Mouse (Mus musculus): ENCODE measurements around the gene Susd3. TPM values are rescaled to one million over a fixed set of nuclear protein-coding genes. Genes with fewer than 3 reads are reported as not detected.
A peak's percentile ranks its signal among the peaks of the same experiment; 100 is the strongest.

Susd3 gene
- polyA plus RNA-seq, 1 experiment: 139 TPM

DNA sequence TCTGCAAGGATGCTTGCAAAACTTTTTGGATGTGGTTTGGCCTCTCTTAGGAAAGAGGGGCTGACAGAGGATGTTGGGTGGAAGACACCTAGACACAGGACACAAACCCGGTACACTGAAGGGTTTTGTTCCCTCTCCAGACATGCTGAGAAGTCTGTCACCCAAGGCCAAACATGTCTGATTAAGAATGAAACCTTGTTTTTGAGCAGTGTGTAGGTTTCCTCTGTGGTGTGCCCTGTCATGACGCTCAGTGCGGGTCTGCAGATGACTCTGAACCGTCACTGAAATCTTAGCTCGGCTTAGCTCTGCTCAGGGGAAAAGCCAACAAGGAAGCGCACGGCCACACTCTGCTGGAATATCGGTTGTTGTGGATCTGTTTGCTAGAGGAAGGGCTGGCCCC, 22.0 kb upstream of the Susd3 start:
- H3K4me3 ChIP-seq (ENCODE audit: insufficient read depth, low read length): no peak overlapping the region
- TF ChIP-seq CTCF (IDR thresholded peaks at IDR 0.05; ENCODE audit: low read depth, low read length) (no peak), POLR2A (IDR thresholded peaks at IDR 0.05; ENCODE audit: borderline replicate concordance, low read depth, low read length) (no peak)
- H3K27ac ChIP-seq (ENCODE audit: insufficient read depth, low read depth, low read length): no peak overlapping the region
- H3K4me1 ChIP-seq (ENCODE audit: control insufficient read depth, insufficient read depth, low read length): peaks cover 53% of the 10 kb centered on the region

DNA sequence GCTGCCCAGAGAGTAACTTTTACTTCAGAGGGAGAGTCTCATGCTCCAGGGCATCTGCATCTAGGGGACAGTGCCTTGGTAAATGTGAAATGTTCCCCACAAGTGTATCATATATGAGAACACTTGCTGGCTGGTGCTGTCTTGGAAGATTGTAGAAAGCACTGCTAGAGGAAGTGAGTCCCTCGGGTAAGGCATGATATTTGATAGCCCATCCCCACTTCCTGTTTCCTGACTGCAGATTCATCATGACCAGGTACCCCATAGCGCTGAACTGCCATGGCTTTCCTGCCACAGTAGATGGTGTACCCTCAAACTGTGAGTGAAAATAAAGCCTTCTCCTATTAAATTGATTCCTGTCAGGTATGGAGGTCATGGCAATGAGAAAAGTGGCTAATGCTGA, 19.1 kb upstream of the Susd3 start:
- Histone ChIP-seq H3K4me3 (ENCODE audit: insufficient read depth, low read length) (no peak overlapping the region), H3K27ac (ENCODE audit: insufficient read depth, low read depth, low read length) (no peak overlapping the region), H3K4me1 (ENCODE audit: control insufficient read depth, insufficient read depth, low read length) (peaks cover 36% of the 10 kb centered on the region)
- TF ChIP-seq POLR2A (IDR thresholded peaks at IDR 0.05; ENCODE audit: borderline replicate concordance, low read depth, low read length): no peak
- TF ChIP-seq CTCF (IDR thresholded peaks at IDR 0.05; ENCODE audit: low read depth, low read length): no peak

DNA sequence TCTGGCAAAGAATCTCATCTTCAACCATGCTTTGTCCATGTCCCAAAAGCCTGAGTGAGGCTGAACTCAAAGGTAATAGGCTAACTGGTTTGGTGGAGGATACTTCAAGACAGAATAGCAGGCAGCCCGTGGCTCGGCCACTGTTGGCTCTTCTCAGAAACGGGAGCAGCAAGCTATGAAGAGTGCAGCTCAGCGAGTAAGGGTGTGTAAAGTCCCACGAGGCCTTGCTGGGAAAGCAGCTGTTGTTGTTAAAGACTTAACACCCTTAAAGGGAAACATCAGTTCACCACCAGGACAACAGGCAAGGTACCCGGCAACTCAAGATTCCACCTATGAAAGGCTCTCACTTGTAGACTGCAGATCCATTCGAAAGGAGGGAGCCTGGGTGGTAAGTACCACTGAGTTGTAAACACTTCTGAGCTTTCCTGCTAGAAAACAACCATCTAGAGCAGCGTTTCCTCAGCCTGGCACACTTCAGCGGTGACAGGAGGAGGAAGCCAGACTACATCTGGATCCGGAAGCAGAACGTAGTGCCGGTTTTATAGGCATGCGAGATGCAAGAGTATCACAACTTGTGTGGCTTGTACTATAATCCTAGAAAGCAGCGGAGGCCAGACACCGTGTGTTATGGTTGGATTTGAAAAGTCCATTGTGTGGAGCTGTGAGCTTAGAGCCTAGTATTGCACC, 11.7 kb upstream of the Susd3 start:
- H3K4me1 ChIP-seq (ENCODE audit: control insufficient read depth, insufficient read depth, low read length): peaks cover 16% of the 10 kb centered on the region
- H3K4me3 ChIP-seq (ENCODE audit: insufficient read depth, low read length): no peak overlapping the region
- TF ChIP-seq CTCF (IDR thresholded peaks at IDR 0.05; ENCODE audit: low read depth, low read length): no peak
- TF ChIP-seq POLR2A (IDR thresholded peaks at IDR 0.05; ENCODE audit: borderline replicate concordance, low read depth, low read length): no peak
- no peak overlapping the region for H3K27ac ChIP-seq (ENCODE audit: insufficient read depth, low read depth, low read length)

DNA sequence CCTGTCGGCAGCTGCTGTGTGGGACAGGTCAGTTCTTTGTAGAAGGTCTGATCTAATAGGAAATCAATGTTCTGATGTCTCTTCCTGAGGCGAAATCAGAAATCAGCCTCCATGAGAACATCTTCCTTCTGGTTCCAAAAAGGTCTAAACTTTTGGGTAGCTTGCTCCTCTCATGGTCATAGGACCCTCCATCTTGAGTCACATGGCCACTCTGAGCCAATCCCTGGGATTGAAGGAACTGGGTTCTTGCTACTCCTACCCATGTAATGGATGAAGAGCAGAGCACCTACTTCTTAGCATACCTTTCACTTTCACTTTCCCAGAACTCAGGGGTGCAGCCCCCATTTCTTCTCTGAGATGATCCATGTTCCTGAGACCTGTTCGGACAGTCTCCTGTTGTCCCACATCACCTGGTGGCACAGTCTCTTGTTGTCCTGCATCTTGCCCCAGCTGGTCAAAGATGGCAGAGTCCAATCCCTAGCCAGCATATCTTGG, 9.4 kb upstream of the Susd3 start:
- Histone ChIP-seq H3K4me1 (ENCODE audit: control insufficient read depth, insufficient read depth, low read length) (peaks cover 20% of the 10 kb centered on the region), H3K4me3 (ENCODE audit: insufficient read depth, low read length) (no peak overlapping the region), H3K27ac (ENCODE audit: insufficient read depth, low read depth, low read length) (no peak overlapping the region)
- TF ChIP-seq POLR2A (IDR thresholded peaks at IDR 0.05; ENCODE audit: borderline replicate concordance, low read depth, low read length) (no peak), CTCF (IDR thresholded peaks at IDR 0.05; ENCODE audit: low read depth, low read length) (no peak)

DNA sequence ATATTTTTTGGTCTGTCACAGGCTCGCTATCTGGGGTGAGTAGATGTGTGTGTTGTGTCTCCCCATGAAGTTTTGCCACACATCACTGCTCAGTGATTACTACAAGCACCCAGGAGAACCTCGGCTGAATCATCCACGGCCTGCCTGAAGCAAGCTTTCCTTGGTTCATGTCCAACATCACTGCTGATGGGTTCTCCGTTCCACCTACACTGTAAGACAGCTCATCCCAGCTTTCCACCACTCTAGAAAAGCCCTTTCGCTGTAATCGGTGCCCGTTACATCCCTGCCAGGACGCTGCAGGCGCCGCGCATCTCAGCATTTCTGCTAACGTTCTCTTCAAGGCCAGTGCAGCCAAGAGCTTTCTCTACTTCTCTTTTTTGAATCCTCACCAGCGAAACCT, 4.2 kb upstream of the Susd3 start:
- Histone ChIP-seq H3K4me1 (ENCODE audit: control insufficient read depth, insufficient read depth, low read length) (peaks cover 60% of the 10 kb centered on the region), H3K27ac (ENCODE audit: insufficient read depth, low read depth, low read length) (peak overlapping the region; percentile 96), H3K4me3 (ENCODE audit: insufficient read depth, low read length) (peak overlapping the region; percentile 18)
- no peak for TF ChIP-seq CTCF (IDR thresholded peaks at IDR 0.05; ENCODE audit: low read depth, low read length)
- TF ChIP-seq POLR2A (IDR thresholded peaks at IDR 0.05; ENCODE audit: borderline replicate concordance, low read depth, low read length): no peak

DNA sequence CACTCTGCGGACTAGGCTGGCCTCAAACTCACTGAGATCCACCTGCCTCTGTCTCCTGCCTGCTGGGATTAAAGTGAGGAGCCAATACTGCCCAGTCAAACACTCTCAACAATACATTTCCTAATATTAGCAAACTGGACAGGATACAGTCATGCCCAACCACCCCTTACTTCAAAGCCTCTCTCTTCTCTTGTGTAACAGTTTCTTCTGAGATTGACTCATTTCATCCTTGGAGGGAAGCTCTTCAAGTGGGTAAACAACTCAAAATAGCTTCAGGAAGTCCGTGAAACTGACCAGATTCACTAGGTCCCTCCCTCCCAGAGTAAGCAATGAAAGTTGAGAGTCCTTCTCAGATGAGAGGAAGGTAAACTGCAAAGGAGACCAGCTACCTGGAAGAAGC, 3.6 kb upstream of the Susd3 start:
- H3K4me3 ChIP-seq (ENCODE audit: insufficient read depth, low read length): 0 out of 2 replicates have a peak overlapping the region, but pooled peaks have one; percentile 18
- TF ChIP-seq CTCF (IDR thresholded peaks at IDR 0.05; ENCODE audit: low read depth, low read length): no peak
- no peak for TF ChIP-seq POLR2A (IDR thresholded peaks at IDR 0.05; ENCODE audit: borderline replicate concordance, low read depth, low read length)
- peaks cover 59% of the 10 kb centered on the region for H3K4me1 ChIP-seq (ENCODE audit: control insufficient read depth, insufficient read depth, low read length)
- H3K27ac ChIP-seq (ENCODE audit: insufficient read depth, low read depth, low read length): peak overlapping the region; percentile 99

DNA sequence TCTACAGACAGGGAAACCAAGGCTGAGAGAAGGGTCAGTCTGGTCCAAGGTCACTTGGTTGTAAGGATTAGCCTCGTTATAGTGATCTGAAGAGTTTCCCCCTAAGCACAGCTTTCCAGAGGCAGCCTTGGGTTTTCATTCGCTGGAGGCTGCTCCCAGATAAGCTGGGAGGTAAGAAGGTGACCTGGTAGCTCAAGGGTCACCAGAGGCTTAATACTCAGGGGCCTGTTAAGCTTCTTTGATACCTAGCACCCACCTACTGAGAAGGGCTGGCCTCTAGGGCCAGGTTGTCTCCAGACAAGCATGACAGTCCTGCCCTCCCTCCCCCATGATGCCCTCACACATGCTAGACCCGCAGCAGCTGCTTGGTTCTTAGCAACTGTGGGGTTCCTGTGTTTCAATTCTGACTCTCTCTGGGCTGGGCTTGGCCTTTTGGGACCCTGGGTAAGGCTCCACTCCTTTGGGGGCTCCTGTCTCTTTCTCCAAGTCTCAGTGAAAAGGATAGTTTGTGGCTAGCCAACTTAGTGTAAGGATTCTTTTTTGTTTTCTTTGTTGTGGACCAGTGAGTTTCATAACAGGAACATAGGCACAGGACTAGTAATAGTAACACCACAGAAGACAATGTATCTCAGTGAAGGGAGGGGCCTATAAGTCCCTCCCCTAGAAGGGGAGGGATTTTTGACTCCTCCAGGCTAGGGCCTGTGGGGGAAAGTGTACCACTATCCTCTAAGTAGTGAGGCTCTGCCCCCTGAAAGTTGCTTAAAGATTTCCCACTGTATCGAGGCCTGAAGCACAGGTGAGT, 2.4 kb upstream of the Susd3 start:
- Histone ChIP-seq H3K4me3 (ENCODE audit: insufficient read depth, low read length) (no peak overlapping the region), H3K4me1 (ENCODE audit: control insufficient read depth, insufficient read depth, low read length) (peaks cover 55% of the 10 kb centered on the region), H3K27ac (ENCODE audit: insufficient read depth, low read depth, low read length) (peak overlapping the region; percentile 99)
- TF ChIP-seq POLR2A (IDR thresholded peaks at IDR 0.05; ENCODE audit: borderline replicate concordance, low read depth, low read length) (no peak), CTCF (IDR thresholded peaks at IDR 0.05; ENCODE audit: low read depth, low read length) (no peak)

DNA sequence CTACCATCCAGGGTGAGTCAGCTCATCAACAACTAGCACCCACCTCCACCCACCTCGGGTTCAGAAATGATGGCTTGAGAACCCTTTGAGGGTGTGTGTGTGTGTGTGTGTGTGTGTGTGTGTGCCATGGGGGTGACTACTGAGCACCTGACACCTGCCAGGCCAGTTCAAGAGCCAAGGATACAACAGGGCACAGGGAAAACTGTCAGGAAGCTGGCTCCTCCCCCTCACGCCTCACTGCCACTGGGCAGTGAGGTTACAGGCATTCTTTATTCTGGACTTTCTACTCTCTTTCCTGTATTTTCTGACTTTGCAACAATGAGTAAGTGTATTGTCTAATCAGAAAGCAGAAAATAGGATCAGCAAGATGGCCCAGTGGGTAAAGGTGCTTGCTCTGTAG, 1.1 kb upstream of the Susd3 start:
- H3K4me3 ChIP-seq (ENCODE audit: insufficient read depth, low read length): no peak overlapping the region
- H3K27ac ChIP-seq (ENCODE audit: insufficient read depth, low read depth, low read length): peak overlapping the region; percentile 37
- peaks cover 65% of the 10 kb centered on the region for H3K4me1 ChIP-seq (ENCODE audit: control insufficient read depth, insufficient read depth, low read length)
- no peak for TF ChIP-seq CTCF (IDR thresholded peaks at IDR 0.05; ENCODE audit: low read depth, low read length)
- no peak for TF ChIP-seq POLR2A (IDR thresholded peaks at IDR 0.05; ENCODE audit: borderline replicate concordance, low read depth, low read length)

DNA sequence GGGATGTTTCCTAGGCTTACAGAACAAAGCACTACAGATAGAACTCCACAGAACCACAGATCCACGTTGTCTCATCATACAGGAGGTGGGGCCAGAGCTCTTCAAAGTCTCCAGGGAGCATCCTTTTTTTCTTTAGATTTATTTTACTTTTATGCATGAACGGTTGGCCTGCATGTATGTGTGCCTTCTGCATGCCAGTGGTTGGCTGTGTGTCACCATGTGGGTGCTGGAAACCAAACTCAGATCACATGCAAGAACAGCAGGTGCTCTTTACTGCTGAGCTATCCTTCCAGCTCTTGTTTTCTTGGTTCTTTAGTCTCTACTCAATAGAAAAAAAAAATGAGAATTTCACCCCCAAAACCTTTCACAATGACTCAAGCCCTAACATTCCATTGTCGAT, 417 bp upstream of the Susd3 start:
- TF ChIP-seq POLR2A (IDR thresholded peaks at IDR 0.05; ENCODE audit: borderline replicate concordance, low read depth, low read length): no peak
- no peak for TF ChIP-seq CTCF (IDR thresholded peaks at IDR 0.05; ENCODE audit: low read depth, low read length)
- Histone ChIP-seq H3K27ac (ENCODE audit: insufficient read depth, low read depth, low read length) (no peak overlapping the region), H3K4me1 (ENCODE audit: control insufficient read depth, insufficient read depth, low read length) (peaks cover 71% of the 10 kb centered on the region), H3K4me3 (ENCODE audit: insufficient read depth, low read length) (no peak overlapping the region)

All from bone marrow macrophage, adult 2 months (primary cell).